Mouse (Mus musculus): Measurements from ENCODE around the gene Muc13. TPM values are rescaled to one million over a fixed set of nuclear protein-coding genes. Genes with fewer than 3 reads are reported as not detected.
A peak's percentile ranks its signal among the peaks of the same experiment; 100 is the strongest.

Gene Muc13
- polyA plus RNA-seq, 1 experiment = 0.19 TPM

DNA sequence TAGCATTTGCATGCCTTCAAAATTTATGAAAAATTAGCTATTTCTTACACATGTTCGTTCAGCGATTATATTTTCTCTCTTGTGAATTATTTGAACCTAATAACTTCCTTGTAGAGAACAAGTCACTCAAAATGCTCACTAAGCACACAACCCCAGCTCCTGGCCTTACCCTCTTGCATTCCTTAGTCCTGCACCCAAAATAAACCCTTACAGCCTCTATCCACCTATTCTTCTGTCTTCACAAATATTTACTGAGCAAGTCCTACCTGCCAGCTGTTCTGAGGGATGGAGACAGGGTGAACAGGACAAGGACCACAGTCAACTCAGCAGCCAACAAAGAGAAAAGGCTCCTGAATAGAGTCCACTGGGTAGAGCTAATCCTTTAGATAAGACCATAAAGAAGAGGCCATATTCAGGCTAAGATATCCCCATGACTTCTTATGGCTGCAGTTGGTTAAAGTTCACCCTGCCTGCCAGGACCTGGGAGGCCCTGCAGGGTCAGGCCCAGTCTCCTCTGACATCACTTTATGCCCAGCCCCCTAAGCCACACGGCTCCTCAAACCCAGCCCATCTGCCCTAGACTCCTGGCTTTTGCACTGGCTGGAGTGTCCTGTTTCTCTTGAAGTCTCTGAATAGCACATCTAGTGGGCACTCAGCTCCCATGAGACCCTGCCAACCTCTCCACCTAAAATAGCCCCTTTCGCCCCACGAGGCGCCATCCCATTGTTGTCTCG, 7.0 kb upstream of the Muc13 start:
- no peak for TF ChIP-seq CTCF (IDR thresholded peaks at IDR 0.05; ENCODE audit: borderline replicate concordance, extremely low read depth, insufficient read depth, insufficient read length)
- no peak for TF ChIP-seq POLR2A (IDR thresholded peaks at IDR 0.05; ENCODE audit: borderline replicate concordance, extremely low read depth, insufficient read depth, insufficient read length, poor library complexity, severe bottlenecking)
- DNase-seq (ENCODE audit: low read depth) = no peak

DNA sequence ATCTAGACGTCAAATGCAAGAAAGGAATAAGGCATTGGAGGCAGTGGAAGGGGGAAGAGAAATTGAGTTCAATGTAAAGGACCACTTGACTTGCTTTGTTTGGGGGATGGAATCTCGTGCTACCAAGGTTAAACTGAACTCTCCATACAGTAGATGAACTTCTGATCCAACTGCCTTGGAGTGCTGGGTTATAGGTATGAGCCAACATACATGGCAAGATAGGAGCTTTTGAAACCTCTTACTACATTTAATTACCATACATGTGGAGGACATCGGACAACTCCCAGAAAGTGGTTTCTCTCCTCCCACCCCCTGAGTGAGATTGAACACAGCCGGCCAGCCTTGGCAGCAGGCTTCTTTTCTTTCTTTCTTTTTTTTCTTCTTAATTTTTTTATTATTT, 1.3 kb downstream of the Muc13 start:
- TF ChIP-seq CTCF (IDR thresholded peaks at IDR 0.05; ENCODE audit: borderline replicate concordance, extremely low read depth, insufficient read depth, insufficient read length) = no peak
- no peak for TF ChIP-seq POLR2A (IDR thresholded peaks at IDR 0.05; ENCODE audit: borderline replicate concordance, extremely low read depth, insufficient read depth, insufficient read length, poor library complexity, severe bottlenecking)
- DNase-seq (ENCODE audit: low read depth) = no peak

GRCm38 (mm10) chr16:33795887-33796286, 2.0 kb downstream of the Muc13 start:
- DNase-seq (ENCODE audit: low read depth) = no peak
- TF ChIP-seq CTCF (IDR thresholded peaks at IDR 0.05; ENCODE audit: borderline replicate concordance, extremely low read depth, insufficient read depth, insufficient read length) = no peak
- no peak for TF ChIP-seq POLR2A (IDR thresholded peaks at IDR 0.05; ENCODE audit: borderline replicate concordance, extremely low read depth, insufficient read depth, insufficient read length, poor library complexity, severe bottlenecking)

- TF ChIP-seq POLR2A (IDR thresholded peaks at IDR 0.05; ENCODE audit: borderline replicate concordance, extremely low read depth, insufficient read depth, insufficient read length, poor library complexity, severe bottlenecking) = no peak
- no peak for TF ChIP-seq CTCF (IDR thresholded peaks at IDR 0.05; ENCODE audit: borderline replicate concordance, extremely low read depth, insufficient read depth, insufficient read length)
- no peak for DNase-seq (ENCODE audit: low read depth)
Observed at GRCm38 (mm10) chr16:33796756-33797155, 2.9 kb downstream of the Muc13 start.

GRCm38 (mm10) chr16:33797860-33798259, 4.0 kb downstream of the Muc13 start:
- TF ChIP-seq POLR2A (IDR thresholded peaks at IDR 0.05; ENCODE audit: borderline replicate concordance, extremely low read depth, insufficient read depth, insufficient read length, poor library complexity, severe bottlenecking) (no peak), CTCF (IDR thresholded peaks at IDR 0.05; ENCODE audit: borderline replicate concordance, extremely low read depth, insufficient read depth, insufficient read length) (peak; percentile 67; the same call in 1 of the 2 replicates)
- peak; percentile 73 for DNase-seq (ENCODE audit: low read depth)

DNA sequence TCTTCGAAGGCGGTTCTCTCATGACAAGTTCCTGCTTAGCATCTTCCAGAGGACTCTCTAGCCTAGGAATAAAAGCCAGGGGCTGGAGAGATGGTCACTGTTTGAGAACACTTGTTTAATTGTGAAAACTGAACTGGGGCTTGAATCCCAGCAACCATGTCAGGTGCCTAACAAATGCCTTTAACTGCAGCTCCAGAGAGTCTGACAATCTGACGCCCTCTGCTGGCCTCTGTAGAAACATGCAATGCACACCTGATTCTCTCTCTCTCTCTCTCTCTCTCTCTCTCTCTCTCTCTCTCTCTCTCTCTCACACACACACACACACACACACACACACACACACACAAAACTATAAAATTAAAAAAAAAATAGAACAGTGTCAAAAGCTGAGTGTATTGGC, 16.2 kb downstream of the Muc13 start:
- no peak for DNase-seq (ENCODE audit: low read depth)
- TF ChIP-seq POLR2A (IDR thresholded peaks at IDR 0.05; ENCODE audit: borderline replicate concordance, extremely low read depth, insufficient read depth, insufficient read length, poor library complexity, severe bottlenecking) (no peak), CTCF (IDR thresholded peaks at IDR 0.05; ENCODE audit: borderline replicate concordance, extremely low read depth, insufficient read depth, insufficient read length) (peak; percentile 42; the same call in 1 of the 2 replicates)

GRCm38 (mm10) chr16:33818413-33819165, 24.8 kb downstream of the Muc13 start:
- DNase-seq (ENCODE audit: low read depth) = no peak
- no peak for TF ChIP-seq POLR2A (IDR thresholded peaks at IDR 0.05; ENCODE audit: borderline replicate concordance, extremely low read depth, insufficient read depth, insufficient read length, poor library complexity, severe bottlenecking)
- no peak for TF ChIP-seq CTCF (IDR thresholded peaks at IDR 0.05; ENCODE audit: borderline replicate concordance, extremely low read depth, insufficient read depth, insufficient read length)

- TF ChIP-seq CTCF (IDR thresholded peaks at IDR 0.05; ENCODE audit: borderline replicate concordance, extremely low read depth, insufficient read depth, insufficient read length) = peak; percentile 85
- TF ChIP-seq POLR2A (IDR thresholded peaks at IDR 0.05; ENCODE audit: borderline replicate concordance, extremely low read depth, insufficient read depth, insufficient read length, poor library complexity, severe bottlenecking) = no peak
- DNase-seq (ENCODE audit: low read depth) = peak; percentile 91
Observed at GRCm38 (mm10) chr16:33820269-33821178, 26.7 kb downstream of the Muc13 start.

DNA sequence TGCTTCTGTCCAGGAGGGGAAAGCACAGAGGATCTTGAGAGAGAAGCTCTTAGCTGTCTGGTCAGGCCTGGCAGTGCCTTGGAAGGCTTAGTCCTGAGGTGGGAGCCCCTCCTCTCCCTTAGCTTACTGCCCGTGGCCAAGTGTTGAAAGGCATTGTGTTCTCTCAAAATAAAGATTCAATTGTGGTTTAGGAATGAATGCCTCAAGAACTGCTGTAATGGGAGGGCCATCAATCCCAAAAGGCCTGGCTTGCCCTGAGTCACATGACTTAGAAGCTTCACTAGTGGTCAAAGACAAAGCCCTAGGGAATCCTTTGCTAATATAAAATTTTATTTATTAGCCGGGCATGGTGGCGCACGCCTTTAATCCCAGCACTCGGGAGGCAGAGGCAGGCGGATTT, 30.8 kb downstream of the Muc13 start:
- TF ChIP-seq CTCF (IDR thresholded peaks at IDR 0.05; ENCODE audit: borderline replicate concordance, extremely low read depth, insufficient read depth, insufficient read length) (no peak), POLR2A (IDR thresholded peaks at IDR 0.05; ENCODE audit: borderline replicate concordance, extremely low read depth, insufficient read depth, insufficient read length, poor library complexity, severe bottlenecking) (no peak)
- DNase-seq (ENCODE audit: low read depth) = peak; percentile 4

DNA sequence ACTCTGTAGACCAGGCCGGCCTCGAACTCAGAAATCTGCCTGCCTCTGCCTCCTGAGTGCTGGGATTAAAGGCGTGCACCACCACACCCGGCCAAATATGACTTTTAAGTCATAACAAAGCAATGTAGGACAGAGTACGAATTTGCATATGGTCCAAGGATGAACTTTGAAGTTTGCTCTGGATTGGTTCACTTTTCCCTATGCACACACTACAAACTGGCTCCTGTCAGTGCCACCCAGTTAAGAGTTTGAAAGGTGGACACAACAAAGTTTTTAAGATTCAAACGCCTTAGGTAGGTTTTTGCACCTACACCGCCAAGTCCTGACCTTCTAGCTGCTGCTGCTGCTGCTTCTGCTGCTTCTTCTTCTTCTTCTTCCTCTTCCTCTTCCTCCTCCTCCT, 34.7 kb downstream of the Muc13 start:
- TF ChIP-seq CTCF (IDR thresholded peaks at IDR 0.05; ENCODE audit: borderline replicate concordance, extremely low read depth, insufficient read depth, insufficient read length) (no peak), POLR2A (IDR thresholded peaks at IDR 0.05; ENCODE audit: borderline replicate concordance, extremely low read depth, insufficient read depth, insufficient read length, poor library complexity, severe bottlenecking) (no peak)
- DNase-seq (ENCODE audit: low read depth) = no peak
